Mouse (Mus musculus) cerebellum, postnatal 25 days (tissue): ENCODE results near the gene Magi3.

Experiments used
- DNase-seq, 2 experiments: peaks; one replicate each; pipeline ENCODE4 v3.0.0; 2021; ENCODE audit warnings: mixed read lengths in 2 of 2

Magi3 gene

GRCm38 (mm10) chr3:104189234-104189633, 30.9 kb downstream of the Magi3 start:
- DNase-seq, result no peak

- no peak for DNase-seq
Observed at GRCm38 (mm10) chr3:104184270-104184669, 35.9 kb downstream of the Magi3 start.

GRCm38 (mm10) chr3:104183656-104184055, 36.5 kb downstream of the Magi3 start:
- DNase-seq, result no peak

GRCm38 (mm10) chr3:104182711-104183110, 37.5 kb downstream of the Magi3 start:
- DNase-seq, result no peak

DNA sequence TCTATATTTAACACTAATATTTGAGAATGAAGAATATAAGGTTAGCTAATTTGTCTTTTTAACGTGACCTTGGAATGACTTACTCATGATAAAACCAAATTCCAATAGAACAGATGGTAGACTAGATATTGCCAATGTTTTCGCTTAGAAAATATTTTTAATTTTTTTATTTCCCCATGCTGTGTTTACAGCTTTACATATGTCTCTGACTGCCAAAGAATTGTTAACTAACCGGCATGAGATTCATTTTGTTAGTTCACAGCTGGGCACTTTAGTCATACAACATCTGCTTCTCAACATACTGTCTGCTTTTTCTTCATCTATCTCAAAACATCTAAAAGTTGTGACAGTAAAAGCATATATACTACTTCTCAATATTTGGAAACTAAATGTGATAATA, 58.8 kb downstream of the Magi3 start:
- DNase-seq, result no peak

GRCm38 (mm10) chr3:104160603-104161002, 59.6 kb downstream of the Magi3 start:
- no peak for DNase-seq

- DNase-seq, result no peak
Observed at GRCm38 (mm10) chr3:104150146-104150545, 70.0 kb downstream of the Magi3 start.

DNA sequence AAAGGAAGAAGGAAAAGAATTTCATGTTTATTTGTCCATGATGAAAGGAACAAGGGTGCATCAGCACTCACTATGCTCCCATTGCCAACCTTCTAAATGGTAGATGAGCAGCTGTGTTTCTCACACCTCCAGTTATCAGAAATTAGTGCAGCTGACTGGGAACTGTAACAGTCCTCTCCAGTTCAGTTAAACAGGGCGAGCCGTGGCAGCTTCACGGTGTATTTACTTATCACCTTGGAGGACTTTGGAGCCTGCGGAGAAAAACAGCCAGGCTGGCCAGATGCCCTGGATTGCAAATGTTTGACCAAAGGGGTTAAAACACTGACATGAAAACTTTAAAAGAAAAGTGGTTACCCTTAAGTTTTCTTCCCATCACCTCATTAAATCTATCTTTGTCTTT, 77.8 kb downstream of the Magi3 start:
- DNase-seq, result peak in 1 of 2 experiments; percentile 14

- DNase-seq, result no peak
Observed at GRCm38 (mm10) chr3:104138953-104139450, 81.2 kb downstream of the Magi3 start.

GRCm38 (mm10) chr3:104125628-104126027, 94.5 kb downstream of the Magi3 start:
- no peak for DNase-seq

- no peak for DNase-seq
Observed at GRCm38 (mm10) chr3:104123846-104124245, 96.3 kb downstream of the Magi3 start.

- no peak for DNase-seq
Observed at GRCm38 (mm10) chr3:104109478-104109877, 110.7 kb downstream of the Magi3 start.

- peak; percentile 30 to 68 for DNase-seq
Observed at GRCm38 (mm10) chr3:104104942-104105341, 115.2 kb downstream of the Magi3 start.

DNA sequence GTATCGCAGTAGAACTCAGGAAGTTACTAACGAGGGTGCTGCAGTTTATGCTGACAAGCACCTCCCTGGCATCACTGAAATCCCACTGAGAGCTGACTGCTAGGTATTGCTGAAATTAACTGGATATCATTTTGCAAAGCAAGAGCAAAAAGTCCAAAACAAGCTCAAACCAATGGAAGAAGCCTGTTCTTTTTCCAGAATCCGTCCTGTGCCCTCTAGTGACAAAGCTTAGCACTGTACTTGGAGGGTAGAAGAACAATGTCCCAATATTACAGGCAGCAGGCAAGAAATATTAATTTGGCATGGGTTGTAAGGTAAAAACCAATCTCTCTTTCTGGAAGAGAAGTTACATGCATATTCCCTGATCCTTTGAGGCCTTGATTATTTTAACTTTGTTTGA, 118.5 kb downstream of the Magi3 start:
- no peak for DNase-seq

DNA sequence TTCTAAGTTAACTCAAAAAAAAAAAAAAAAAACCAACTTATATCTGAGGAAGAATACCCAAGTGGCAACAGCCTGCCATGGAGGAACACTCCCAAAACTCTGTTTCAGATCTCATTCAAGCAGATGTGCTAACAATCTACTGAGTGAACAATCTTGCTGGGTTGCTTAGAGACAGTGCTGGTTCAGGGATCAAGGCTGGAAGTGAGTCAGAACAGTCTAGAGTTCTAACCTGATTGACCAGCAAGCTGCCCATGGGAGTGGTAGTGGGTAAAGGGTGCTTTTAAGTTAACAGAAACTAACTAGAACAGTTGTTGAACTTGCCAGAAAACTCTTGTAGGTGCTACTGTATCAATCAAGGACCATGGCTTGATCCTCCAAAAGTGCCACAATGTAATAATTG, 118.9 kb downstream of the Magi3 start:
- no peak for DNase-seq

DNA sequence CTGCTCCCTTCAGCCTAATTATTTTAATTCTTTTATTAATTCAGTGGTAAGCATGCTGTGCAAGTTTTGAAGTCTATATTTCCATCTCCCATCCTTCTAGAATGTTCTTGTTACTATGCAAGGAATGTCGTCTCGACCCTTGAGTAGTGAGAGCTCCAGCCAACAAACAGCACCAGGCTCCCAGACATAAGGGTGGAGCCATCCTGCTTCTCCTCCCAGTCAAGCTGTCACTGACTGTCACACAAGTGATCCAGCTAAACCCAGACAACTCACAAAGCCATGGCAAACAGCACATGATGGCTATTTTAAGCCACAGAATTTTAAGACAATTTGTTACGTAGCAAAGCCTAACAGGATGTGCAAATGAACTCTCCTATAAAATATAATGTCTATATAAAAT, 124.2 kb downstream of the Magi3 start:
- DNase-seq, result peak in 1 of 2 experiments; percentile 5

- no peak for DNase-seq
Observed at GRCm38 (mm10) chr3:104094646-104095045, 125.5 kb downstream of the Magi3 start.

GRCm38 (mm10) chr3:104092759-104093158, 127.4 kb downstream of the Magi3 start:
- DNase-seq, result no peak

- DNase-seq, result no peak
Observed at GRCm38 (mm10) chr3:104082031-104082430, 138.1 kb downstream of the Magi3 start.

GRCm38 (mm10) chr3:104078725-104079124, 141.4 kb downstream of the Magi3 start:
- no peak for DNase-seq

GRCm38 (mm10) chr3:104069395-104069794, 150.8 kb downstream of the Magi3 start:
- no peak for DNase-seq

DNA sequence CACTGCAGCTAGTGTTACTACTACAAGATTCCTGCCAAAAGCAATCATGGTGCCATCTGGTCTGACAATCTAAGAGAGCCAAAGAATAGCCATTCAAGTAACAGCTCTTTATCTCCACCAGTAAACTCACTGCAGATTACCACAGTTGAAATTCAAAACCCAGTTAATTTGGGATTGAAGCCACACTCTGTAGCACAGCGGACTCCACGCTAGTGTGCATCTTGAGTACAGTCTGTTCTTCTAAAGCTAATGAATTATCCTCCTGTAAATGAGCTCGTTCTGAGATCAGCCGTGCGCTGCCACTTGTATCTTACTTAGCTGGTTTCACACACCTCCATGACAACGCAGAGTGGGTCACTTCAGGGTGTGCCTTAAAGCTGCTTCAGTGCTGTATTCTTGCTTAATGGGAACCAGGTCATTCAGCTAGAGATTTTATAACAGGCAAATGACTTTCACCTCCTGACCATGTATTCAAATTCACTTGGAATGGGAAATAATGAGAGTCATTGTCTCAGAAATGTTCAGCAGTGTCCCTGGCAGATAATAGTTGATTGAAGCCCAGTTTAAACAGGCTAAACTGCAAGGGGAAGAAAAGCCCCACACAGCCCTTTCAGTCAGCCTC, 161.1 kb downstream of the Magi3 start:
- peak; percentile 48 to 58 for DNase-seq

GRCm38 (mm10) chr3:104032747-104033146, 187.4 kb downstream of the Magi3 start:
- DNase-seq, result no peak

DNA sequence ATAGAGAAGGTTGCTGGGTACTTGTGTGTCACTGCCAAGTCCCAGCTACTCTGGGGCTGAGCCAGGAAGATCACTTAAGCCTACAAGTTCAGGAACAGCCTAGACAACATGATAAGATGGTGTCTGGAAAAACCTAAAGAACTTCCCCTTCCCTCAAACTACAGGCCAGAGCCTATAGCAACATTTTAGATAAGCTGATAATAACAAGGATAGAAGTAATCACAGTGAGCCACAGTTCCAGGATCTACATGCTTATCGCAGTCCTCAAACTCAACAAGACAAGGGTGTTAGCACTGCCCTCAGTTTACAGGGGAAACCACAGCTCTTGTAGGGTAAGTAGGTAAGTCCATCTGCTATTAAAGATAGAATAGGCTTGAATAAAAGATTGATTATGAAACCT, 188.1 kb downstream of the Magi3 start:
- DNase-seq, result no peak

GRCm38 (mm10) chr3:104026938-104027337, 193.2 kb downstream of the Magi3 start:
- DNase-seq, result no peak
